Mouse (Mus musculus) cortical plate, adult 2 months (tissue): ENCODE measurements around the gene Wars.

ENCODE experiments used
- CTCF ChIP-seq: fragments of 200-500 bp; IDR thresholded peaks from 2 replicates; pipeline ENCODE4 v1.5.1; 2011; ENCODE audit warnings: mild to moderate bottlenecking, control low read depth, low read length; ENCODE audit not compliant: insufficient read depth; ENCODE audit errors: extremely low read depth
- POLR2A ChIP-seq: fragments of 200-500 bp; IDR thresholded peaks from 2 replicates; pipeline ENCODE4 v1.6.1; 2011; ENCODE audit warnings: mild to moderate bottlenecking, low read length, control low read depth; ENCODE audit not compliant: insufficient read depth; ENCODE audit errors: extremely low read depth

DNA sequence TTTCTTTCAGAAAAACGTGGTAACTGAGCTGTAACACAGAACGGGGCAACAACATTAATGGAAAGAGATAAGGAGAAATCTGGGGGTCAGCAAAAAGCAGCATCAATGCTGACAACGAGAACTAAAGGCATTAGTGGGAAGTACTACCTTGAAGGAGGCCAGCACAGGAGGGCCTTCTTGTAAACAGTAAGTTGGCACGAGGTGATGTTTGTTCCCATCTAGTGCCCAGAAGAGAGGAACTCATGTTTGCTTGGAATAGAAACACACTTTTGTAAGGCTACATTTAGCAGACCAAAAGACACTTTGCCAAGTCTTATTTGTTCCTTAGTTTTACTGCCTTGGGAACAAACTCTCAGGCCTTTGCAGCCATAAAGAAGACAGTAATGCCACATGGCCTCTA lies 5.3 kb downstream of the Wars start:
- TF ChIP-seq CTCF (no peak), POLR2A (no peak)
